Mouse (Mus musculus): ENCODE results near the gene Ntmt1.

Gene Ntmt1

DNA sequence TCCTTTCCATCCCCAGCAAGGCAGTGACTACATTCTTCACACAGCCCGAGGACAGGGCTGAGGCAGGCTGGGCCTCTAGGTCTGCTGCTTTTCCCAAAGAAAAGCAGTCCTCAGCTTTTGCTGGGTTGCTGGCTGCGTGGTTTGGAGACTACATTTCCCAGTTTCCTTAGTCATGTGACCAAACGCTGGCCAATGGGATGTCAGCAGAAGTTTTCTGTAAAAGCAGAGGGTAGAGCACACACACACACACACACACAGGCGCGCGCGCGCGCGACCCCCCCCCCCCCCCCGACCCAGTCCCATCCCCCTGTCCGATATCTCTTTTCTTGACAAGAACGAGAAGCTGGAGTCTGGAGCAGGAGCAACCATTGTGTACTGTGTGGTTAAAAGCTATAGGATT, 24.3 kb upstream of the Ntmt1 start:
- no peak for DNase-seq (ENCODE audit: extremely low spot score, low read depth, low spot score)

DNA sequence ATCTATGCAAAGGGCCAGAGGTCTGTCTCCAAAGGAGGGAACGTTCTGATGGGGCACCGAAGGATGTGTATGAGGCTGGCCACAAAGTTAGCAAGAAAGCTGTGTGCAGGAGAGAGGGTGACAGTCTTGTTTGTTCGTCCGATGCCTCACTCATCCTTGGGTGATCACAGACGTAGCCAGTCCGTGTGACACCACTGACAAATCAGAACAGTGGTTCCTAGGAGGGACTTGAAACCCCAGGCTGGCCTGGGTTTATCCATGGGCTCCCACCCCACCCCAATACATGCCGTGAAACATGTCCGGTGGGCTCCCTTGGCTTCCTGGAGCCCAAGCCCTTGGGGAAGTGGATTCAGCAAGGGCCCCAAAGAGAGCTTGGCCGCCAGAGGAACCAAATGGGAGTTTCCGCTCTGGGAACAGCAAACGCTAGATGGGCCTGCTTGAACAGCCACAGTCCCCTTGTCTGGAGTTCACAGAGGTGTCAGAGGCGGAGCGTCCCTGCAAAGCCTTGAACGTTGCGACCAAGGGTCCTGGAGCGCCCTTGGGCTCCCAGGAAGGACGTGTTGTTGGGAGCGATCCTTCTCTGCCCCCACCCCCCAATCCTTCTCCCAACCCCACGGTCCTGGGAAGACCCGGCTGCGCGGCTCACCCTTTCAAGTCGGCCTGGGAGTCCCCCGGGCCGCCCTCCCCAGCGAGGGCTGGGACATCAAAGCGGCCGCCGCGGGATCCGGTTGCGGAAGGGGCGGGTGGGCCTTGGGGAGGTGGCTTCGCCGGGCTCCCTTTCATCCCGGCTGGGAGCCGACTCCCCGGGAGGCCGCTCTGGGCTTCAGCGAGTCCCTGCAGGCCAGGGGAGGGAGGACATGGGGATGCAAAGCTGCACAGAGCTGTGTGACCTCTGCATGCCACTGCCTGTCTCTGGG, 23.3 kb upstream of the Ntmt1 start:
- DNase-seq (ENCODE audit: extremely low spot score, low read depth, low spot score), result no peak

DNA sequence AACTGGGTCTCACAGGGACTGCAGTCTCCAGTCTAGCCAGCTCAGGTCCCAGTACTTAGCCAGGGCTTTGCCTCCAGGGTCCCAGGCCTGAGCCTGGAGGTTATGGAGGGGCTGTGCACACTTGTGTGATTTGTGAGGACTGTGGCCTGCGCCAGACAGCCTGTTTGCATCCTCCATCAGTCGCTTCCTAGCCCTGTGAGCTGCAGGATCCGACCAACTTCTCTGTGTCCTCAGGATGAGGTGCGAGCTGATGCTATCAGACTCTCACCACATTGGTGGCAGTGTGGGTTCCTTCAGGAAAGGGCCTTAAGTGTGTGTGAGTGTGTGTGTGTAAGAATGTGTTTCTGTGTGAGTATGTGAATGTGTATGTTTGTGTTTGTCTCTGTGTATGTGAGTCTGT, 20.2 kb upstream of the Ntmt1 start:
- no peak for DNase-seq (ENCODE audit: extremely low spot score, low read depth, low spot score)

DNA sequence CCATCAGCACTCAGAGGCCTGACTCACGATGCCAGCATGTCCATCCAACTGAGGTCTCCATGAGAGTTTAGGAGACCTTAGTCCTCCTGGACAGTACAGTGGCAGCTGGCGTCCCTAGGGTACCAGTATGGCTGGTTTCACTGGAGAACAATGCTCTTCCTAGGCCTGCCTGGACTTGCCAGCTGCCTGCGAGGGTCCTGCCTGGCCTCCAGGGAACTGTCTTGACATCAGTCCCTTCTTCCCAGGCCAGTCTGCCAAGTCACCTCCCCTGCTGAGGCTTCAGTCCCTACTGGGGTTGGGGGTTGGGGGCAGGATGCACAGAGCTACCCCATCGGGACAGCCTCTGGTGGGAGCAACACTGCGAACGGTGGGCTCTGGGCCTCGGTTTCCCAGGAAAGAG, 15.6 kb upstream of the Ntmt1 start:
- DNase-seq (ENCODE audit: extremely low spot score, low read depth, low spot score), result no peak

DNA sequence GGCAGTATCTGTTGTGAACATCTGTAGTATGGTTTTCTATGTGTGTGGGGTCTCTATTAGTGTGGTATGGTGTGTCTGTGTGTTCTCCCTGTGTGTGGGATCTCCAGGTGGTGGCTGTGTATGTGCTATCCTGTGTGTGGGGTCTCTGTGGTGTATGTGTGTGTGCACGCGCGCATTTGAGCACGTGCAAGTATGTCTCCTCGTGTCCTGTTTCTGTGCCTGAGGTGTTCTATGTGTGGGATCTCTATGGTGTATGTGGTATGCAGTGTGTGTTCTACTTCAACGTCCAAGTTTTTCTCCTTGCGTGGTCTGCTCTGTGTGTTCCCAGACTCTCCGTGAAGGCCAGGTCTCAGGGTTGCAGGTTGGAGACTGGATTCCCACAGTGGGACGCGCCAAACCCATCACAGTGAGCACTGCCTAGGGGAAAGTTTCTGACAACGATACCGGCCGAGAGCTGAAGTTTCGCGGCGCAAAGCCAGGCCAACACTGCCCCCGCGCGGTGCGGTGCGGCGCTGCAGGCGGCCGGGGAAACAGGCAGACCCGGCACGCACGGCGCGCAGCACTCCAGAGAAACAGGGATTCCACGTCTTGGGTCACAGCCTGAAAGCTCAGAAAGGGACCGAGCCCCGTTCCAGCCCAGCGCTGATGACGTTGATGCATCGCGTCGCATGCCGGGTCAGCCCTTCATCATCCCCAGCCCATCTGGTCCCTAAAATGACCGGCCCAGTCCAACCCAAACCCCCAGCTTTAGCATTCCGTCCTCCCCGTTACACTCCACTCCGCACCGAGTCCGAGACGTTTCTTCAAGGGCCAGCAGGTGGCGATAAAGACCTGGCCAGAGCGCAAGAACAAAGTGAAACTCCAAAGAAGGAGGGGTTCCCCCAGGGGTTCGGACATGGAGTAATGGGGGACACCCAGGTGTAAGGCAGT, 13.2 kb upstream of the Ntmt1 start:
- peak; percentile 89 for DNase-seq (ENCODE audit: extremely low spot score, low read depth, low spot score)

DNA sequence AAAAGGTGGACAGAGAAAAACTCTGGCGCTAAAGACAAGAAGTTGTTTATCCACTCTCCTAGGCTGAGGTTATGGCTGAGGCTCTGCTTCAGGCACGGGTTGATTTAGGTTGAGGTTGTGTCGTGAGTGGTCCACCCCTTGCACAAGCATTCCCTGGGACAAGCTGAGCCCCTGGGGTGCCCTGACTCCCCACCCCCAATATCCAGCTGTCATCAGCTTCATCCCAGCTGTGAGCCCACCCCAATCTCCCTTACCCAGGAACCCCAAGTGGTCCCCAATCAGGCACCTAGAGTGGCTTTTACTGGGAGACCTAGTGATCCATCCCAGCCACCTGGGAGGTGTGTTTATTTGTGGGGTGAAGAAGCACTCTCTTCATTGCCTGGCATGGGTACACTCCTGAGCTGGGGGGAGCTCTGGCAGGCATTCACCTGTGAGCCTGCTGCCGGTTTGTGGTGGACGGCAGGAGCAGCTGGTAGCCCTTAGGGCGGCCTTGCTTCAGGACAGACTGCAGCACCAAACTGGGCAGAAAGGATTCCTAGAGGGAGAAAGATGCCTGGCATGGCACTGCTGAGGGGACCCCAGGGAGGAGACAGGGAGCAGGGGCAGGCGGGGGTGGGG, 12.2 kb upstream of the Ntmt1 start:
- DNase-seq (ENCODE audit: extremely low spot score, low read depth, low spot score), result no peak

DNA sequence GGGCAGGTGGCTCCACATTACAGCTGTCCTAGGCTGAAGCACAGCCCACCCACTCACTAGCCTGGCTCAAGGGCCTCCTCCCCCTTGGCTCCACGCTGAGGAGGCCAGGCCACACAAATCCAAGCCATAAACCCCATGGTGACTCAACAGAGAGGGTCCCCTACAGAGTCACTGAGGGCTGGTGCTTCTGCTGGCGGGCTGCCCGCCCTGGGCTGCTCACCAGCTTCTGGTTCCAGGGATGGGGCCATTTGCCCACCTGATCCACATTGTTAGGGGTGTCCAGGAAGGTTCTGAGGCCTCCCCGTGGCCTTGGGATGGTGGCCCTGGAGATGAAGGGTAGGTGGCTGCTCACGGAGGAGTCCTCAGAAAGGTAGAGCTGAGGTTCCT, 11.7 kb upstream of the Ntmt1 start:
- DNase-seq (ENCODE audit: extremely low spot score, low read depth, low spot score), result no peak

DNA sequence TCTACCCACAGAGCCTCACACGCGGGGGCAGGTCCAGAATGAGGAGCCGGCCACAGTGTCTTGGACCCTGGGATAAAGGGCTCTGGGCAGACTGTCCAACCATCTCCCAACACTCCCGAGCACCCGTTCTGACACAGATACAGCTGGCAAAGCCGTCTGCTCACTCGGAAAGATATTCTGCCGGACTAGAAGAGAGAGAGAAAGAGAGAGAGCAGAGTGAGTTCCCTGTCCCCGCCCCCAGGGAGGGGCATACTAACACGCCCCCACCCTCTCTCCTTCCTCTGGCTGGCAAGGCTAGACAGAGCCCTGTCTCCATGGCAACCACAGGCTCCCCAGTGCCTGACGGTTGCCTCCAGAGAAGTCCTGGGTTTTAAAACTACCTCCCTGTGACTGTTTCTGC, 11.2 kb upstream of the Ntmt1 start:
- no peak for DNase-seq (ENCODE audit: extremely low spot score, low read depth, low spot score)

DNA sequence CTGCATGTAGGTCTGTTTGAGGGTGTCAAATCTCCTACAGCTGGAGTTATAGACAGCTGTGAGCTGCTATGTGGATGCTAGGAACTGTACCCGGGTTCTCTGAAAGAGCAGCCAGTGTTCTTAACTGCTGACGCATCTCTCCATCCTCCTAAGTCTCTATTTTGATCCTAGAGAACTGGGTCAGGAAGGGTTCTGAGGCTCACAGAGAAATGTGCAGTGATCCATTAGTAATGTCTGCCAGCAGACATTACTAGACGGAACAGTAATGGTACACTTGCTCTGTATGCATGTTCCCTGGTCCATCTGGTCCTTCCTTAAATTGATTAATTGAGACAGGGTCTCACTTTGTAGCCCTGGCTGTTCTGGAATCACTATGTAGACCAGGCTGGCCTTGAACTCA, 8.2 kb upstream of the Ntmt1 start:
- no peak for DNase-seq (ENCODE audit: extremely low spot score, low read depth, low spot score)

DNA sequence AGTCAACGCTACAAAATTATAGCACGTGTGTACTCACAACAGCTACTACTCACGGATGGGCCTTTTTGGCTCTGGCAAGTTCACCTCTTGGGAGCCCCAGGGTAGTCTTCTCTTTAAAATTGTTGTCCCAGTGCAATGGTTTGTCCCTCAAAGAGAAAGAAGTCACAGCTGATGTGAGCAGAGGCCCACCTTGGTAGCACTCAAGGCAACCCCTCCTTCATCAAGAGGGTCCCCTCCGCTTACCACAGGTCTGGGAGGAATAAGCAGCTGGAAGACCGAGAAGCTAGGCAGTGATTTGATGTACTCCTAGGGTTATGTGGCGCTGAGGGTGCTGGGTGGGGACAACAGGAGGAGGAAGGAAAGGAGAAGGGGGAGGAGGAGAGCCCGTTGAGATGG, 7.0 kb upstream of the Ntmt1 start:
- DNase-seq (ENCODE audit: extremely low spot score, low read depth, low spot score), result no peak

DNA sequence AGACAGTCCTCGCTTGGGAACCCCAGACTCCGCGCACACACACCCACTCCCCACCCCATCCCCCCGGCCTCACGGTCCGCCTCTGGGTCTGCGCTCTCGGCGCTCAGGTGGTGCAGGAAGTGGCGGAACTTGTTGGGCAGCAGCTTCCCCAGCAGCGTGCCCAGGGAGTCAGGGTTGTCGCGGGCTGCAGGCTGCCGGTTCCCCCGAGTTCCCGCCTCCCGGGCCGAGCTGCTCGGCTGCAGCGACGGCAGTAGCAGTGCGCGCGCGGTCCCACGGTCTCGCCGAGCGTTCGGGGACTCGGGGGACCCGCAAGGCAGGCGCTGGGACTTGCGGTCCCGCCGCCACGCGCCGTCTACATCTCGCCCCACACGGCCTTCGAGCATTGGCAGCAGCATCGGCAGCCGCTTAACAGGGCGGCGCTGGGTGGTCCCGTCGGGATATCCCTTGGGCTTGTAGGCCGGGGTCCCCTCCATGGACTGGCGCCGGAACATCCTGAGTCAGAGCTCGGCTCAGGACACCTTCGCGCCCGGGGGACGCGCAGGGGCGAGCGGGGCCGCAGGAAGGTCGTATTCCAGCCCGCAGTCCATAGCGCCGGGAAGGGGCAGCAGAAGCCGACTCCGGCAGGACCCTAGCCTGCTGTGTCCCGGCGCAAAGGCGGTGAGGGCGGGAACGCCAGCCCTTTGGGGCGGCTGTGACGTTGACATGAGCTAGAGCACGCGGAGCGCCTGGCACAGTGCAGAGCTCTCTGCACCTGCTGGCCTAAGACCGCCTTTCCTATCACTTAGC, 6.4 kb upstream of the Ntmt1 start:
- no peak for DNase-seq (ENCODE audit: extremely low spot score, low read depth, low spot score)

DNA sequence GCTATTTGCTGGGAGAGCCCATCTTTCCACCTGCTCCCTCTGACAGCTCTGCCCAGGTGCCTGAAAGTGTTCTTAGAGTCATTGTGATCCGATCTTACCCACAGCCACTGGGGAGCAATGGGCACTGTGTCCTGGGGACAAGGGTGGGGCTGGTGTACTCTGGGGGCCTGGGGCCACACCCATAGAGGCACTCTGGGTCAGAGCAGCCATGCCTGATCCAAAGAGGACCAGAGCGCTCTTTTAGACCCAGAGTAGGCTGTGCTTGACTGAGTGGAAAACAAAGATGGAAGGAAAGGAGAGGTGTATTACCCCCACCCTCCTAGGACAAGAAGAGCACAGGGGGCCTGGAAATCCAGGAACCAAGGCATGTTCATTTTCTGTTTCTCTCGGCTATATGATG, 4.0 kb upstream of the Ntmt1 start, which contains the start of gene 1700001O22Rik:
TSS of gene 1700001O22Rik (minus strand) at position 58 of the 400 bp plus-strand sequence.
- no peak for DNase-seq (ENCODE audit: extremely low spot score, low read depth, low spot score)

DNA sequence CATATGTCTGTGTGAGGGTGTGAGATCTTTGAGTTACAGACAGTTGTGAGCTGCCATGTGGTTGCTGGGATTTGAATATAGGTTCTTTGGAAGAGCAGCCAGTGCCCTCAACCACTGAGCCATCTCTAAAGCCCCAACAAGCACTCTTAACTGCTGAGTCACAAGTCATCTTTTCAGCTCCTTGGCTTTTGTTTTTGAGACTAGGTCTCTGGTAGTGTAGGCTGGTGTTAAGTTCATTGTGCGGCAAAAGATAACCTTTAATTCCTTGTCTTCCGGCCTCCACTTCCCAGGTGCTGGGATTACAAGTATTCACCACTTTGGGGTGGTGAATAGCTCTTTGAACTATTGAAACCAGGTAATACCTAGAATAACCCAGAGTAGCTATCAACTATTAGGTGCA, 1.6 kb upstream of the Ntmt1 start:
- no peak for DNase-seq (ENCODE audit: extremely low spot score, low read depth, low spot score)

DNA sequence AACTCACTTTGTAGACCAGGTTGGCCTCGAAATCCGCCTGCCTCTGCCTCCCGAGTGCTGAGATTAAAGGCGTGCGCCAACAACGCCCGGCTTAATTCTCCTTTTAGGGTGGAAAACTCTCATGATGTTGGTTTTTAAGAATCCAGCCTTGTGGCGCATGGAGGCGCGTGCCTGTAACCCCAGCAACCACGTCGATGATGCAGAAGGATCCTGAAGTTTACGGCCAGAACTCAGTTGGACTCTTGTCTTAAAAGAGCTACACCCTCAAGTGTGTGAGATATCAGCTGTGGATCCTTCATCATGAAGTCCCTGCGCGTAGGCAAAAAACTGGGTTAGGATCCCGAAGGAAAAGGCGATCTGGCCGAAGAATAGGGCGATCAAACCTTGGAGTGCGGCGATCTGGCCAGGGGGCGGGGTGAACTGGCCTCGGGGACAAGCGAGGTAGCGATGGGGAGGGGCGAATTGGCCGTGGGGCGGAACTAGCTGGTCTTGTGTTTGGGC, 429 bp upstream of the Ntmt1 start:
- DNase-seq (ENCODE audit: extremely low spot score, low read depth, low spot score), result no peak

DNA sequence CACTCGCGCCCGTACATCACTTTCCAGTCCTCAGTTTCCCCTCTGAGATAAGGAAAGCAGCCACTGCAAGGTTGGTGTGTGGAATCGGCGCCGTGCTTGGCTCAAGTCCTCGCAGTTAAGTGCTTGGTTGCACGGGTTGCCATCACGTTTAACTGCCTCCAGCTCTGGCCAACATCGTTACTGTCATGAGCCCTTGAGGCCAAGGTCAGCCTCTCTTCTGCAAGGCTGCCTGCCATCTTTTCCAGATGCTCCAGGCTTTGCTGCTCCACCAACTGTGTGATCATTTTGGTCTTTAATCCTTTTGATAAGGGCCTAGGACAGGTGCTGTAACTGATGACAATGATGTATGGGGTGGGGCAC, 650 bp downstream of the Ntmt1 start:
- no peak for DNase-seq (ENCODE audit: extremely low spot score, low read depth, low spot score)

DNA sequence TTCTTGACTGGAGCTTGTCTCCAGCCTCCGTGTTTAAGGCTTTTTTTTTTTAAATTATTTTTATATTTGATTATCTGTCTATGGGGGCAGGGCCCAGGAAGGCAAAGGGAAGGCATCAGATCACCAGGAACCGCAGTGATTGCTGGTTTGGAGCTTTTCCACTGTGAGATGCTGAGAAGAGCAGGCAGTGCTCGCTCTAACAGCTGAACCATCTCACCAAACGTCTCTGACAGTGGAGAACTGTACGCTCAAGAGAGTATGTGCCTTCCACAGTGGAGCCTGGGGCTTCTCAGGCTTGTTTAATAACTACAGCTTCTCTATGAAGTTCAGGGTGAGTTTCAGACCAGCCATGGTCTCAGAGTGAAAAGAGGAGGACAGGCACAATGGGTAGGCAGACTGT, 1.9 kb downstream of the Ntmt1 start:
- DNase-seq (ENCODE audit: extremely low spot score, low read depth, low spot score), result no peak

DNA sequence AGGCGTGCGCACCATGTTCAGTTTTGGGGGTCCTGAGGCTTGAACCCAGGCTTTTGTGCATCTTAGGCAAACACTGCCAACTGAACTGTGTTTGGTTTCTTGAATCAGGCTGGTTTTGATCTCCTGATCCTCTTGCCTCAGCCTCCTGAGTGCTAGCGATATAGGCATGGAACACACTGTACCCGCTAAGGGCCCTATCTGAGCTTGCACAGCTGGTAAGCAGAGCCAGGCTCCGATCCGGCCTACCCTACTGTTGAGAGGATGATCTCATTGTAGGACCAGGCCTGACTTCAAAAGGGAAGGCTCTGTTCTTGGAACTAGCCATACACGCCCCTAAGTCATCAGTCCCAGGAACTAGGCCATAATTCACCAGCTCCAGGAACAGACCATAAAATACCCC, 2.9 kb downstream of the Ntmt1 start:
- no peak for DNase-seq (ENCODE audit: extremely low spot score, low read depth, low spot score)

DNA sequence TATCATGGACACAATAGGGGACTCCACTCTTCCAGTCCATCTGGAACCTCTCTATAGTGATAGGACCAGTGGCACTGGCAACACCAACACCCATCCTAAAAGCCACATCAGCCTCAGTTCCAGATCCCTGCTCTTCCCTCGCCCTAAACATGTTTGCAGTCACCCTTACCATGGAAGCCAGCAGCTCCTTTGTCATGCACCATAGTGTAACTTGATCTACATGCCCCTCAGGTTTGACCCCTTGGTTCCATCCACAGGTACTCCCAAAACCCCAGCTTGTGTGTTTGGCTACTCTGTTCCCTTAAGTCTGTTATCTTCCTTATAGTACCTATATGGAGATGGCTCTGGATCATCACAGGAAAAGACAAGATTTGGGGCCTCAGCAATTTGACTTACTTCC, 8.8 kb downstream of the Ntmt1 start:
- DNase-seq (ENCODE audit: extremely low spot score, low read depth, low spot score), result no peak

DNA sequence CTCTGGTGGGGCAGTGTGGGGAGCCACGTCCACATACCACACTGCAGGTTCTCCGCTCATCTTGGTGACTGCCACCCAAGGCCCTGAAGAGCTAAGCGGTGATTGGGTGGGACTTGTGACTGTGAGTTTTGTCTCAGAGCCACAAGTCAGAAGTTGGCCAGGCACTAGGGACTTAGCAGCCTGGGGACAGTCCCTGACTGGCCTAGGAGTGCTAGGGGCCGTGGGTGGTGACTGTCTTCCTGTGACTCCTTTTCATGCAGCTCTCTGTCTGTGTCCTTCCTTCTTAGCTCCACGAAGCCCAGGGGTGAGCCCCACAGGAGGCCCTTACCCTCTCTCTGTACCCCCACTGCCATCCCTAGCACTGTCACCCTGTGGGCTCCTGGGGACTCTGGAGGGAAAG, 12.2 kb downstream of the Ntmt1 start:
- no peak for DNase-seq (ENCODE audit: extremely low spot score, low read depth, low spot score)

DNA sequence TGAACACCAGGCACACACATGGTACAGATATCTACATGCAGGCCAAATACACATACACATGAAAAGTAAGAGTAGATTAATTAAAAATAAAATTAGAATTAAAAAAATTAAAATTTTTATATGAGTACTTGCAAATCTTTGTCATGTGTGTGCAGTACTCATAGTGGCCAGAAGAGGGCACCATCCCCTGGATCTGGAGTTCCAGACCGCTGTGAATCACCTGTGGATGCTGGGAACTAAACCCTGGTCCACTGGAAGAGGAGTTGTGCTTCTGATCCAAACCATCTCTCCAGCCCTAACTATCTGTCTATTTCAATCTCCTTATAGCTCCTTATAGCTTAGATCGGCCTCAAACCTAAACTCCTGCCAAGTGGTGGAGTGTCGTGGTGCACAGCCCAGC, 13.4 kb downstream of the Ntmt1 start:
- no peak for DNase-seq (ENCODE audit: extremely low spot score, low read depth, low spot score)

DNA sequence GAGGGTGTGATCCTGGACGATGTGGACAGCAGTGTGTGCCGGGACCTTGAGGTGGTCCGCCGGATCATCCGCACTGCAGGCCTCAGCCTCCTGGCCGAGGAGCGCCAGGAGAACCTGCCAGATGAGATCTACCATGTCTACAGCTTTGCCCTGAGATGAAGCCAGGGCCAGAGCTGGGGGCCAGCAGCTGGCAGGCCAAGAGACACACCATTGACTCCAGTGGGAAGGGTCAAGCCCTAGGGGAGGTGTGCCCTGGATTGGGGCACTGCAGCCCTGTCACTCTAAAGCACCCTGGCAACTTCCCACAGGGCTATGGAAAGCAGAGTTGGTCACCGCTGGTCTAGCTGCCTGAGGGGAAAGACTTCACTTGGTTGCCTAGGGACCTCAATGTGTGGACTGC, 14.8 kb downstream of the Ntmt1 start:
- no peak for DNase-seq (ENCODE audit: extremely low spot score, low read depth, low spot score)
